Mouse (Mus musculus): Measurements from ENCODE around the gene Gtdc1. TPM values are rescaled to one million over a fixed set of nuclear protein-coding genes. Genes with fewer than 3 reads are reported as not detected.
A peak's percentile ranks its signal among the peaks of the same experiment; 100 is the strongest.

The Gtdc1 gene
- polyA plus RNA-seq, 1 experiment from 2014 or later = 13.2 TPM

GRCm38 (mm10) chr2:44961192-44961591 lies 33.7 kb upstream of the Gtdc1 start:
- no peaks in the 10 kb centered on the region for H3K9me3 ChIP-seq (ENCODE audit: control insufficient read depth, low read length)
- no peak for ATAC-seq (ENCODE audit: low read depth)
- 86% methylated on average over 4 of the region's 4 CpGs for WGBS
- no peak overlapping the region for H3K27ac ChIP-seq (ENCODE audit: low read length)
- no peaks in the 10 kb centered on the region for H3K36me3 ChIP-seq (ENCODE audit: control insufficient read depth, insufficient read depth, low read length)
- no peak overlapping the region for H3K4me3 ChIP-seq (ENCODE audit: low read length)
- no peaks in the 10 kb centered on the region; the same call in 1 of the 2 replicates for H3K4me1 ChIP-seq (replicated peaks; ENCODE audit: control insufficient read depth, insufficient read depth, low read length)
- no peak overlapping the region for H3K4me2 ChIP-seq (ENCODE audit: low read depth, low read length)
- H3K27me3 ChIP-seq (ENCODE audit: control insufficient read depth, insufficient read depth, low read depth, low read length) = no peaks in the 10 kb centered on the region
- no peak overlapping the region for H3K9ac ChIP-seq (ENCODE audit: low read length)

- no peak overlapping the region for H3K27ac ChIP-seq (ENCODE audit: low read length)
- H3K9me3 ChIP-seq (ENCODE audit: control insufficient read depth, low read length) = no peaks in the 10 kb centered on the region
- H3K4me3 ChIP-seq (ENCODE audit: low read length) = no peak overlapping the region
- 41% methylated on average over 3 of the region's 3 CpGs for WGBS
- no peak overlapping the region for H3K4me2 ChIP-seq (ENCODE audit: low read depth, low read length)
- H3K4me1 ChIP-seq (replicated peaks; ENCODE audit: control insufficient read depth, insufficient read depth, low read length) = no peaks in the 10 kb centered on the region; the same call in 1 of the 2 replicates
- no peaks in the 10 kb centered on the region for H3K27me3 ChIP-seq (ENCODE audit: control insufficient read depth, insufficient read depth, low read depth, low read length)
- no peak overlapping the region for H3K9ac ChIP-seq (ENCODE audit: low read length)
- no peak for ATAC-seq (ENCODE audit: low read depth)
- H3K36me3 ChIP-seq (ENCODE audit: control insufficient read depth, insufficient read depth, low read length) = no peaks in the 10 kb centered on the region
Observed at GRCm38 (mm10) chr2:44960561-44960960, 33.1 kb upstream of the Gtdc1 start.

DNA sequence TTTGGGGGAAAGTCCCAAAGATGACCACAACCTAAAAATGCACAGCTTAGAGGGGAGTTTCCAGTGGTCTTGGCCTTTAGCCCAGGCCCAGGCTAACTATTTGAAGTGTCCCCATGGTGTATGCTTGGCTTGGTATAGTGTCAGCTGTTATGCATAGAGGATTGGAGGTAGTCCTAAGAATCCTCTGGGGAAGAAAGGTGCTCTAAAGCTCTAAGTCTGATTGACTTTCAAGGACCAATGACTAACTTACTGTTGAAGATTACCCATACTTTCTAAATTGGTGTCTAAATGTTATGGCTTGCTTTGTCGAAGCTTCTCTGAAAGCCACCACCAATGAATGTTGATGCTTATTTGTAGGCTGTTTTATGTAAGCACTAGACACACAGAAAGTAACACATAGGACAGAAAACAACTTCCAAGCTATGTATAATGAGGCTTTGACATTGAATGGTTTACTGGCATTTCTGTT lies 29.9 kb upstream of the Gtdc1 start:
- Histone ChIP-seq H3K4me2 (ENCODE audit: low read depth, low read length) (no peak overlapping the region), H3K27ac (ENCODE audit: low read length) (no peak overlapping the region), H3K27me3 (ENCODE audit: control insufficient read depth, insufficient read depth, low read depth, low read length) (no peaks in the 10 kb centered on the region), H3K36me3 (ENCODE audit: control insufficient read depth, insufficient read depth, low read length) (no peaks in the 10 kb centered on the region), H3K9me3 (ENCODE audit: control insufficient read depth, low read length) (no peaks in the 10 kb centered on the region), H3K4me1 (replicated peaks; ENCODE audit: control insufficient read depth, insufficient read depth, low read length) (peaks cover 6% of the 10 kb centered on the region; the same call in 1 of the 2 replicates), H3K9ac (ENCODE audit: low read length) (no peak overlapping the region), H3K4me3 (ENCODE audit: low read length) (no peak overlapping the region)
- WGBS = 90% methylated on average over 1 of the region's 1 CpGs
- ATAC-seq (ENCODE audit: low read depth) = no peak

DNA sequence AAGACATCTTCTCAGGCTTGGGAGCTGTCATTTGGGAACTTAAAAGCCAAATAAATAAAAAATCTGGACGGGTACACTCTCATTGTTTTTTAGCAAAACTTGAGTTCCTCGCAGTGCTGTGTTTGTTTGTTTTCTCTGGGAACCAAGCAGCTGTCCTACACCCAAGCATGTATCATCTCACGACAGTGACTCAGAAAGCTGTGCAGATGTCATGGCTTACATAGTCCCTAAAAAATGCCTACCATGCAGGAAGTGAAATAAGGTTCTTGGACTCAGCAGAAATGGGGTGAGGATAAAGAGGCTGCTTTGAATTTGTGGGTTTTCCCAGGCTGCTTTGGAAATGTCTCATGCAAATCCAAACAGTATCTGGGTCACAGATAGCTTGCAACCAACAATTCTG lies 28.8 kb upstream of the Gtdc1 start:
- Histone ChIP-seq H3K9me3 (ENCODE audit: control insufficient read depth, low read length) (no peaks in the 10 kb centered on the region), H3K9ac (ENCODE audit: low read length) (no peak overlapping the region), H3K36me3 (ENCODE audit: control insufficient read depth, insufficient read depth, low read length) (no peaks in the 10 kb centered on the region), H3K4me2 (ENCODE audit: low read depth, low read length) (no peak overlapping the region), H3K27ac (ENCODE audit: low read length) (peak overlapping the region; percentile 9; the same call in 1 of the 2 replicates), H3K4me3 (ENCODE audit: low read length) (no peak overlapping the region), H3K4me1 (replicated peaks; ENCODE audit: control insufficient read depth, insufficient read depth, low read length) (peaks cover 6% of the 10 kb centered on the region; the same call in 1 of the 2 replicates), H3K27me3 (ENCODE audit: control insufficient read depth, insufficient read depth, low read depth, low read length) (no peaks in the 10 kb centered on the region)
- WGBS = 26% methylated on average over 3 of the region's 3 CpGs
- ATAC-seq (ENCODE audit: low read depth) = peak; percentile 74

GRCm38 (mm10) chr2:44955506-44955905 lies 28.0 kb upstream of the Gtdc1 start:
- WGBS = 79% methylated on average over 6 of the region's 6 CpGs
- Histone ChIP-seq H3K27me3 (ENCODE audit: control insufficient read depth, insufficient read depth, low read depth, low read length) (no peaks in the 10 kb centered on the region), H3K27ac (ENCODE audit: low read length) (no peak overlapping the region), H3K4me3 (ENCODE audit: low read length) (no peak overlapping the region), H3K4me1 (replicated peaks; ENCODE audit: control insufficient read depth, insufficient read depth, low read length) (peaks cover 6% of the 10 kb centered on the region; the same call in 1 of the 2 replicates), H3K9me3 (ENCODE audit: control insufficient read depth, low read length) (no peaks in the 10 kb centered on the region), H3K4me2 (ENCODE audit: low read depth, low read length) (no peak overlapping the region), H3K9ac (ENCODE audit: low read length) (no peak overlapping the region), H3K36me3 (ENCODE audit: control insufficient read depth, insufficient read depth, low read length) (no peaks in the 10 kb centered on the region)
- no peak for ATAC-seq (ENCODE audit: low read depth)

- no peaks in the 10 kb centered on the region for H3K36me3 ChIP-seq (ENCODE audit: control insufficient read depth, insufficient read depth, low read length)
- H3K9me3 ChIP-seq (ENCODE audit: control insufficient read depth, low read length) = no peaks in the 10 kb centered on the region
- 50% methylated on average over 1 of the region's 1 CpGs for WGBS
- no peak overlapping the region for H3K27ac ChIP-seq (ENCODE audit: low read length)
- peaks cover 6% of the 10 kb centered on the region; the same call in 1 of the 2 replicates for H3K4me1 ChIP-seq (replicated peaks; ENCODE audit: control insufficient read depth, insufficient read depth, low read length)
- no peak overlapping the region for H3K9ac ChIP-seq (ENCODE audit: low read length)
- H3K27me3 ChIP-seq (ENCODE audit: control insufficient read depth, insufficient read depth, low read depth, low read length) = no peaks in the 10 kb centered on the region
- H3K4me2 ChIP-seq (ENCODE audit: low read depth, low read length) = no peak overlapping the region
- ATAC-seq (ENCODE audit: low read depth) = no peak
- no peak overlapping the region for H3K4me3 ChIP-seq (ENCODE audit: low read length)
Observed at GRCm38 (mm10) chr2:44954180-44954579, 26.7 kb upstream of the Gtdc1 start.

DNA sequence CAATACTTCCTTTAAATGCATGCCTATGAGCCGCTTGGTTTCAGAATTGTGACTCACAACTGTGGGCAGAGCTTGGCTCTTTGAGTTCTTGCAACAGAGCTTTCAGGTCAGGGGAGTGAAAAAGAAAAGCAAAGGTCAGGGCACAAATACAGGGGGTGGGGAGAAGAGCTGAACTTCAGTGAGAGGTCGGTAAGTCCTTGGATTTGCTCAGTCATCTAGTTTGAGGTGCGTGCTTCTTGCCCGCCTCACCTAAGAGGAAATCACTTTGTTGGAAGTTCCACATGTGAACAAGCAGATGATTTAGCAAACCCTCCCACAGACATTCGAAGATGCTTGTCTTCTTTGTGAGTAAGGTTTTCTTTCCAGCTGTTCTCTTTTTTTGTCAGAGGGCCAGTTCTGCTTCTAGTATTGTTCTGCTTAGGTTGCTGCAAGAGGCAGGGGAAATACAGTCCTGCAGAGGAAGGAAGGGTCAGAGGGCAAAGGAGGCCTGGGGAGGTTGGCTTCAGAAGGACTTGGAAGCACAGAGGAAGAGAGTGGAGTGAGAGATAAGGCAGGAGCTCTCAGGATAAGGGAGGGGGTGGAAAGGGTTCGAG lies 25.5 kb upstream of the Gtdc1 start:
- peak; percentile 70; the same call in 1 of the 2 replicates for ATAC-seq (ENCODE audit: low read depth)
- H3K27ac ChIP-seq (ENCODE audit: low read length) = peak overlapping the region; percentile 47; the same call in 1 of the 2 replicates
- 44% methylated on average over 6 of the region's 6 CpGs for WGBS
- no peak overlapping the region for H3K9ac ChIP-seq (ENCODE audit: low read length)
- H3K36me3 ChIP-seq (ENCODE audit: control insufficient read depth, insufficient read depth, low read length) = no peaks in the 10 kb centered on the region
- H3K27me3 ChIP-seq (ENCODE audit: control insufficient read depth, insufficient read depth, low read depth, low read length) = no peaks in the 10 kb centered on the region
- peaks cover 6% of the 10 kb centered on the region; the same call in 1 of the 2 replicates for H3K4me1 ChIP-seq (replicated peaks; ENCODE audit: control insufficient read depth, insufficient read depth, low read length)
- no peak overlapping the region for H3K4me3 ChIP-seq (ENCODE audit: low read length)
- no peaks in the 10 kb centered on the region for H3K9me3 ChIP-seq (ENCODE audit: control insufficient read depth, low read length)
- no peak overlapping the region for H3K4me2 ChIP-seq (ENCODE audit: low read depth, low read length)

GRCm38 (mm10) chr2:44951651-44952213 lies 24.3 kb upstream of the Gtdc1 start:
- no peak overlapping the region for H3K4me3 ChIP-seq (ENCODE audit: low read length)
- H3K9ac ChIP-seq (ENCODE audit: low read length) = no peak overlapping the region
- no peaks in the 10 kb centered on the region for H3K36me3 ChIP-seq (ENCODE audit: control insufficient read depth, insufficient read depth, low read length)
- no peaks in the 10 kb centered on the region for H3K27me3 ChIP-seq (ENCODE audit: control insufficient read depth, insufficient read depth, low read depth, low read length)
- no peak overlapping the region for H3K27ac ChIP-seq (ENCODE audit: low read length)
- peaks cover 6% of the 10 kb centered on the region; the same call in 1 of the 2 replicates for H3K4me1 ChIP-seq (replicated peaks; ENCODE audit: control insufficient read depth, insufficient read depth, low read length)
- ATAC-seq (ENCODE audit: low read depth) = no peak
- no peak overlapping the region for H3K4me2 ChIP-seq (ENCODE audit: low read depth, low read length)
- 71% methylated on average over 4 of the region's 4 CpGs for WGBS
- no peaks in the 10 kb centered on the region for H3K9me3 ChIP-seq (ENCODE audit: control insufficient read depth, low read length)

DNA sequence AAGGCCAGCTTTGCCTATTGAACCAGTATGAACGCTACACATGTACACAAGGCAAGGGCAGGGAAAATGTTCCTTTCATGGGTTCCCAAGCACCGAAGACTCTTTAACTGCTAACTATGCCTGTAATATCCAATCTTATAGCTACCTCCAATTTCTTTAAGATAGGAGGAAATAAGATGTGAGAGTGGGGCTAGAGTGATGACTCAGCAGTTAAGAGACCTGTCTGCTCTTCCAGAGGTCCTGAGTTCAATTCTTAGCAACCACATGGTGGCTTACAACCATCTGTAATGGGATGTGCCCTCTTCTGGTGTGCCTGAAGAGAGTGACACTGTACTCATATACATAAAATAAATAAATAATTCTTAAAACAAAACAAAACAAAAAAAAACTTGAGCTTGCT lies 17.2 kb upstream of the Gtdc1 start:
- Histone ChIP-seq H3K4me1 (replicated peaks; ENCODE audit: control insufficient read depth, insufficient read depth, low read length) (no peaks in the 10 kb centered on the region), H3K27ac (ENCODE audit: low read length) (no peak overlapping the region), H3K27me3 (ENCODE audit: control insufficient read depth, insufficient read depth, low read depth, low read length) (no peaks in the 10 kb centered on the region), H3K9me3 (ENCODE audit: control insufficient read depth, low read length) (no peaks in the 10 kb centered on the region), H3K36me3 (ENCODE audit: control insufficient read depth, insufficient read depth, low read length) (no peaks in the 10 kb centered on the region), H3K4me2 (ENCODE audit: low read depth, low read length) (no peak overlapping the region), H3K4me3 (ENCODE audit: low read length) (no peak overlapping the region), H3K9ac (ENCODE audit: low read length) (no peak overlapping the region)
- ATAC-seq (ENCODE audit: low read depth) = no peak
- WGBS = 93% methylated on average over 2 of the region's 2 CpGs

All from lung, embryonic 16.5 days (tissue).